Mouse (Mus musculus): ENCODE measurements around the gene Dbnl.

The Dbnl gene

GRCm38 (mm10) chr11:5834506-5834905 is 46.2 kb downstream of the Dbnl start:
- in situ Hi-C loops (cut with MboI; ENCODE audit: unreplicated experiment in 2 of 2): loop anchor here in 1 of 2 experiments (5.0 kb wide), 1 partner anchor 47 kb away; the partner anchor contains the start of gene Dbnl

DNA sequence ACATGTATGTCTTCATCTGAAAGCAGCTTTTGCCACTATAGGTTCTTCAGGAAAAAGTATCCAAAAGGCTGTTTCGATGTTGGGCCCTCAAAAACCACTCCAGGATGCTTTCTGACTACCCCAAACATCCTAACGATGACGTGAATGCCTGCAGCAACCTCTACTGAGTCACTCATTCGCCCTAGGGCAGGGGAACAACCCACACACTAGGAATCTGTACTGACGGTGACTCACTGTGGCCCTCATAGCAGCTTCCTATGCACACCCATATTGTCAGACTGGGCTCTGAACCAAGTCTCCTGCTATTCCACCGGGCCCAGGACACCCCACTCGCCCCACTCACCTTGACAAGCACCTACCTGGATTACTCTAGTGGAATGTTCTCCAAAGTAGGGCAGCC is 46.8 kb downstream of the Dbnl start:
- in situ Hi-C loops (cut with MboI; ENCODE audit: unreplicated experiment in 2 of 2): loop anchor here in 1 of 2 experiments (5.0 kb wide), 1 partner anchor 42 kb away; the partner anchor contains the start of gene Pold2

- in situ Hi-C loops (cut with MboI; ENCODE audit: unreplicated experiment in 2 of 2): loop anchor here in 1 of 2 experiments (5.0 kb wide), 1 partner anchor 41 kb away; the partner anchor contains the start of gene Pold2
These were observed 47.8 kb downstream of the Dbnl start for GRCm38 (mm10) chr11:5836126-5836525.

DNA sequence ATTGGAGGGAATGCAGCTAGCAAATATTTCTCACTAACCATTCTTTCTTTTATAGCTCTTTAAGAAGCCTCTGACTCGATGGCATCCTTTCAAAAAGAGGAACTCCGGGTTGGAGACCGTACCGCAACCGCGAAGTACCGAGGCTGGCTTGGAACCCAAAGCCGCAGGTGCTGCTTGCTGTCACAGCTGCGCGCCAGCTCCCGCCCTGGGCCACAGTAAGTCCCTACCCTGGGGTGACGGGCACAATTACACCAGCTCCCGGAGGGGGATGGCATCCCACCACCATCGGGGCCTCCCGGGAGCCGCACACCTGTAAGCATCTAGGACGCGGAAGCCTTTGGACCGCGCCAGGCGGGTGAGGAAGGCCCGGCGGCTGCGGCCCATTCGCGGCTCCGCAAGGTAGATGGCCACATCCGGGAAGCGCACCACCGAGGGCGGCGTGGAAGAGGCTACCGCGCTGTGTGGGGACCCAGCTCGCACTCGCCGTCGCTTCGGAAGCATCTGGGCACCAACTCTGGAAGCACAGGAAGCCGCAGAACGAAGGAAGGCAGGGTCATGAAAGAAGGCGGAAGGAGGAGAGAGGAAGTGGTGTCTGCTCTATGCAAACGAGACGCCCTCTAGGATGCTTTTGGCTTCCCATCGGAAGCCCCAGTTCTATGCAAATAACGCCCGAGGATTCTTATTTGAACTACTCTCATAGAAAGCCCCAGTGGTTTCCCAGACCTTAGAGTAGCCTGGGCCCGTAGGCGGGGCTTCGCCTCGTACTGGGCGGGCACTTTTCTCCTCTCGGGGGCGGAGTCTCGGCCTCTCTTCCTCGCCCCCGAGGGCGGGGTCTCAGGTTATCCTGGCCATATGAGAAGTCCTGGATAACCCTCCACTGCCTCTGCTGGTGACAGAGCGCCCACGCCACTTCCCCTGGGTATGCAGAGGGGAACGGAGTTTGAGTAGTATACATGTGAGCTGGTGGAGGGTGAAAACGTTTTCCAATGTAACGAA is 49.3 kb downstream of the Dbnl start, which contains the start of gene Polm:
Polm (minus strand) TSS at position 766 of the 996 bp plus-strand sequence.
- in situ Hi-C loops (cut with MboI; ENCODE audit: unreplicated experiment in 2 of 2): loop anchor here in 1 of 2 experiments (5.0 kb wide), 1 partner anchor 40 kb away; the partner anchor contains the start of gene Pold2

DNA sequence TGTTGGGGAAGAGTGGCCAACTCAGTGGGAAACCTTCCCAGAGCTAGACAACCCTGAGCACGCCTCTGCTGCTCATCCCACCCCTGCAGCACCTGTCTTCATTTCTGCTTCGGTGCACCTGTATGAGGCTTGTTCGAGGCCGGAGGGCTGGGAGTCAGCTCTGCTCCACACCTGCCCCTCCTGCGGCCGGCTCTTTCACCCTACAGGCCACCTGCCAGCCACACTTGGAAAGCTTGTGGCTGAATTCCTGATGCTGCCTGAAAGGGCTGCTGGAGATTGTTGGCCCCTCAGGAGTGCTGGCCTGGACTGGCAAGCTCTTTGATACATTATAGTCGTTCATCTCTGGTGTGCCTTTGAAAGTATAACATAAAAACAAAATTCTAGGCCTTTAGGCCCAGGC is 52.1 kb downstream of the Dbnl start:
- in situ Hi-C loops (cut with MboI; ENCODE audit: unreplicated experiment in 2 of 2): no loop called here

DNA sequence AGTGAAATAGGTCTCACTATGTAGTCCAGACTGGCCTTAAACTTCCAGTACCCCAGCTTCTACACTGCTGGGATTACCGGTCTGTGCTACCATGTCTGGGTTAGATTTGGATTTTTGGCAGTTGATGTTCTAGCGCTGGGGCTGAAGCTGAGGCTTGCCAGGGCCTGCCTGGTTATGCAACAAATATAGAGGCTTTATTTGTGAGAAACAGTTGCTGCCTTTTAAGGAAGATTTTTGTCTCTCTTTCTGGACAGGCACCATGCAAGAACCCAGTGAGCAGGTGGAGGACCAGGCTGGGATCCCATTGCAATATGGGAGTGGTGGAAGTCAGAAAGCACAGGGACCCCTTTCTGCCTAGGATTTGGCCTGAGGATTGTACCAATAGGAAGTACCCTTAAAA is 53.5 kb downstream of the Dbnl start:
- in situ Hi-C loops (cut with MboI; ENCODE audit: unreplicated experiment in 2 of 2): no loop called here

- in situ Hi-C loops (cut with MboI; ENCODE audit: unreplicated experiment in 2 of 2): no loop called here
These were observed 54.8 kb downstream of the Dbnl start for GRCm38 (mm10) chr11:5843131-5843530.

GRCm38 (mm10) chr11:5846639-5847345 is 58.5 kb downstream of the Dbnl start:
- in situ Hi-C loops (cut with MboI; ENCODE audit: unreplicated experiment in 2 of 2): no loop called here

- in situ Hi-C loops (cut with MboI; ENCODE audit: unreplicated experiment in 2 of 2): no loop called here
These were observed 60.5 kb downstream of the Dbnl start for GRCm38 (mm10) chr11:5848741-5849140.

GRCm38 (mm10) chr11:5849316-5849715 is 61.0 kb downstream of the Dbnl start:
- in situ Hi-C loops (cut with MboI; ENCODE audit: unreplicated experiment in 2 of 2): no loop called here

DNA sequence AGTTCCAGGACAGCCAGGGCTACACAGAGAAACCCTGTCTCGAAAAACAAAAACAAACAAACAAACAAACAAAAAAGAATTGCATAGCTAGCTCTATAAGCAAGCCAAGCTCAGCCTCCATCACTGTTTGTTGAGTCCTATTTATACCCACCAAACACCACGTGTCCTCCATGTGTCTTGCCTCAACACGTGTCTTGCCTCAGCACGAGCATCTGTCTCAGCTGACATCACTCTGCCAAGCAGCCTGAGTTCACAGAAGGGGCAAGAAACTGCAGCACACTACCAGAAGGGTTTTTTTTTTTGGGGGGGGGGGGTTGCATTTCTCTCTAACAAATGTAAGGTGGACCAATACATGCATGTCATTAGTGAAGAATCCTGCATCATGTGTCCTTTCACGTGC is 62.2 kb downstream of the Dbnl start:
- in situ Hi-C loops (cut with MboI; ENCODE audit: unreplicated experiment in 2 of 2): no loop called here

Measured in v-Abl transformed pro-B cells (cell line).